Mouse (Mus musculus) stomach, postnatal 0 days (tissue): ENCODE measurements at regions not wholly inside any gene's neighbourhood (a gene's known extent, or its start where the extent isn't known, plus 50 kb on each side); places are given as distances from the start of the nearest gene placed in this dataset.

Experiments used
- ATAC-seq: fragments of 200-750 bp; cut with Nextera tagmentation; 2 replicates; pipeline ENCODE4 v1.8.0; 2017; ENCODE audit not compliant: low FRiP score, low TSS enrichment
- DNase-seq: peaks from one replicate; pipeline ENCODE4 v3.0.0-alpha.2; 2016; ENCODE audit warnings: low spot score
- H3K27ac ChIP-seq: fragments of 300-500 bp; sonication (generic); replicated peaks from 2 replicates; pipeline ENCODE4 v1.5.1; 2014; ENCODE audit warnings: mild to moderate bottlenecking, control low read depth
- H3K27me3 ChIP-seq: fragments of 300-500 bp; sonication (generic); 2 replicates; pipeline ENCODE4 v1.6.1; 2014; ENCODE audit warnings: low read length; ENCODE audit not compliant: control insufficient read depth, insufficient read depth
- H3K36me3 ChIP-seq: fragments of 300-500 bp; sonication (generic); 2 replicates; pipeline ENCODE4 v1.6.1; 2014; ENCODE audit warnings: low read length, mixed read lengths; ENCODE audit not compliant: control insufficient read depth, insufficient read depth
- H3K4me1 ChIP-seq: fragments of 300-500 bp; sonication (generic); replicated peaks from 2 replicates; pipeline ENCODE4 v1.6.1; 2014; ENCODE audit warnings: antibody characterized with exemption; ENCODE audit not compliant: control insufficient read depth, insufficient read depth
- H3K4me2 ChIP-seq: fragments of 300-500 bp; sonication (generic); replicated peaks from 2 replicates; pipeline ENCODE4 v1.6.1; 2014; ENCODE audit warnings: low read depth, mild to moderate bottlenecking, control low read depth, moderate library complexity
- H3K4me3 ChIP-seq: fragments of 300-500 bp; sonication (generic); 2 replicates; pipeline ENCODE4 v1.5.1; 2014; ENCODE audit warnings: low read depth, low read length, control low read depth
- H3K9ac ChIP-seq: fragments of 300-500 bp; sonication (generic); 2 replicates; pipeline ENCODE4 v1.6.1; 2014; ENCODE audit warnings: mild to moderate bottlenecking, low read length, control low read depth, mixed read lengths
- H3K9me3 ChIP-seq: fragments of 300-500 bp; sonication (generic); 2 replicates; pipeline ENCODE4 v1.6.1; 2016; ENCODE audit warnings: low read length; ENCODE audit not compliant: control insufficient read depth
- CTCF ChIP-seq: IDR thresholded peaks from 2 replicates; pipeline ENCODE4 v1.5.1; 2016; ENCODE audit warnings: antibody characterized with exemption, low read depth, mild to moderate bottlenecking, moderate library complexity
- EP300 ChIP-seq: optimal IDR thresholded peaks from 2 replicates; pipeline ENCODE3; 2016; ENCODE audit warnings: antibody characterized with exemption
- WGBS: fragments of 180-500 bp; shearing (Covaris S2); extraction: QIAGEN DNeasy Blood & Tissue Kit; methylation state at CpG from one replicate; pipeline ENCODE4 v1.1.7; 2014; 5-methylcytosine and 5-hydroxymethylcytosine counted together

- H3K4me1 ChIP-seq: 0 out of 2 replicates have a peak, but pooled peaks cover 3% of the 10 kb centered on the region
- DNase-seq: no peak
- H3K27ac ChIP-seq: no peak overlapping the region
- ATAC-seq: no peak
- no peak for TF ChIP-seq EP300
- TF ChIP-seq CTCF: no peak
- H3K9me3 ChIP-seq: no peaks in the 10 kb centered on the region
- 35% methylated on average over 4 of the region's 4 CpGs for WGBS
- no peak overlapping the region for H3K4me3 ChIP-seq
- H3K27me3 ChIP-seq: no peaks in the 10 kb centered on the region
- H3K36me3 ChIP-seq: no peaks in the 10 kb centered on the region
- H3K4me2 ChIP-seq: no peak overlapping the region
- H3K9ac ChIP-seq: no peak overlapping the region
These were observed 91.9 kb downstream of the Lbh start for GRCm38 (mm10) chr17:73009962-73010361.

- ATAC-seq (no peak), DNase-seq (no peak)
- Histone ChIP-seq H3K27ac (no peak overlapping the region), H3K4me1 (0 out of 2 replicates have a peak, but pooled peaks cover 3% of the 10 kb centered on the region), H3K4me2 (no peak overlapping the region), H3K9me3 (no peaks in the 10 kb centered on the region), H3K9ac (no peak overlapping the region), H3K27me3 (no peaks in the 10 kb centered on the region), H3K36me3 (no peaks in the 10 kb centered on the region), H3K4me3 (no peak overlapping the region)
- WGBS: 40% methylated on average over 6 of the region's 6 CpGs
- TF ChIP-seq CTCF (no peak), EP300 (no peak)
These were observed 94.3 kb downstream of the Lbh start for GRCm38 (mm10) chr17:73012356-73012755.

GRCm38 (mm10) chr17:73012954-73013353, 94.8 kb upstream of the Lclat1 start:
- 59% methylated on average over 5 of the region's 5 CpGs for WGBS
- Histone ChIP-seq H3K36me3 (no peaks in the 10 kb centered on the region), H3K9ac (no peak overlapping the region), H3K9me3 (no peaks in the 10 kb centered on the region), H3K4me2 (no peak overlapping the region), H3K4me1 (0 out of 2 replicates have a peak, but pooled peaks cover 3% of the 10 kb centered on the region), H3K27me3 (no peaks in the 10 kb centered on the region), H3K27ac (no peak overlapping the region), H3K4me3 (no peak overlapping the region)
- ATAC-seq: no peak
- no peak for DNase-seq
- TF ChIP-seq CTCF (no peak), EP300 (no peak)

GRCm38 (mm10) chr17:73014090-73014853, 93.5 kb upstream of the Lclat1 start:
- ATAC-seq (no peak), DNase-seq (no peak)
- H3K27me3 ChIP-seq: no peaks in the 10 kb centered on the region
- H3K27ac ChIP-seq: no peak overlapping the region
- WGBS: 54% methylated on average over 9 of the region's 9 CpGs
- H3K4me1 ChIP-seq: 0 out of 2 replicates have a peak, but pooled peaks cover 3% of the 10 kb centered on the region
- H3K9ac ChIP-seq: no peak overlapping the region
- TF ChIP-seq CTCF (no peak), EP300 (no peak)
- H3K4me3 ChIP-seq: no peak overlapping the region
- H3K36me3 ChIP-seq: no peaks in the 10 kb centered on the region
- H3K9me3 ChIP-seq: no peaks in the 10 kb centered on the region
- H3K4me2 ChIP-seq: no peak overlapping the region

GRCm38 (mm10) chr17:73017173-73017572, 90.6 kb upstream of the Lclat1 start:
- 0 out of 2 replicates have a peak, but pooled peaks cover 3% of the 10 kb centered on the region for H3K4me1 ChIP-seq
- WGBS: 48% methylated on average over 5 of the region's 5 CpGs
- H3K27ac ChIP-seq: no peak overlapping the region
- no peak overlapping the region for H3K4me3 ChIP-seq
- H3K9me3 ChIP-seq: no peaks in the 10 kb centered on the region
- TF ChIP-seq EP300 (no peak), CTCF (no peak)
- no peaks in the 10 kb centered on the region for H3K27me3 ChIP-seq
- H3K4me2 ChIP-seq: no peak overlapping the region
- no peaks in the 10 kb centered on the region for H3K36me3 ChIP-seq
- no peak for ATAC-seq
- H3K9ac ChIP-seq: no peak overlapping the region
- DNase-seq: no peak

- 40% methylated on average over 8 of the region's 8 CpGs for WGBS
- peak; percentile 68 for ATAC-seq
- DNase-seq: peak; percentile 49
- Histone ChIP-seq H3K9me3 (no peaks in the 10 kb centered on the region), H3K4me2 (no peak overlapping the region), H3K4me3 (no peak overlapping the region), H3K4me1 (0 out of 2 replicates have a peak, but pooled peaks cover 2% of the 10 kb centered on the region), H3K36me3 (no peaks in the 10 kb centered on the region), H3K27ac (no peak overlapping the region), H3K9ac (no peak overlapping the region), H3K27me3 (no peaks in the 10 kb centered on the region)
- no peak for TF ChIP-seq CTCF
- no peak for TF ChIP-seq EP300
These were observed 85.1 kb upstream of the Lclat1 start for GRCm38 (mm10) chr17:73022630-73023051.
